Mouse (Mus musculus) CD4-positive naive resting alpha-beta T cell, adult 76 days (primary cell): ENCODE measurements around the gene Ppfia3. TPM values are rescaled to one million over a fixed set of nuclear protein-coding genes. Genes with fewer than 3 reads are reported as not detected.

Experiments used
- total RNA-seq: library from RNA; stranded (reverse); gene quantifications from one replicate; pipeline ENCODE4 v1.2.4, GENCODE M21; 2023

The Ppfia3 gene
- total RNA-seq: 0.26 TPM

GRCm38 (mm10) chr7:45366652-45367019 is at the start of gene Ppfia3:
Ppfia3 (minus strand) TSS chr7:45367019.

GRCm38 (mm10) chr7:45413113-45413863 is 46.5 kb upstream of the Ppfia3 start, which contains the start of gene Ntf5:
Ntf5 (plus strand) TSS chr7:45413695.

GRCm38 (mm10) chr7:45405091-45406075 is 38.6 kb upstream of the Ppfia3 start, which contains the start of gene Kcna7:
Kcna7 (plus strand) TSS chr7:45405653.

GRCm38 (mm10) chr7:45395578-45396336 is 28.9 kb upstream of the Ppfia3 start, which contains the start of gene Snrnp70:
Snrnp70 (minus strand) TSS chr7:45395742.

DNA sequence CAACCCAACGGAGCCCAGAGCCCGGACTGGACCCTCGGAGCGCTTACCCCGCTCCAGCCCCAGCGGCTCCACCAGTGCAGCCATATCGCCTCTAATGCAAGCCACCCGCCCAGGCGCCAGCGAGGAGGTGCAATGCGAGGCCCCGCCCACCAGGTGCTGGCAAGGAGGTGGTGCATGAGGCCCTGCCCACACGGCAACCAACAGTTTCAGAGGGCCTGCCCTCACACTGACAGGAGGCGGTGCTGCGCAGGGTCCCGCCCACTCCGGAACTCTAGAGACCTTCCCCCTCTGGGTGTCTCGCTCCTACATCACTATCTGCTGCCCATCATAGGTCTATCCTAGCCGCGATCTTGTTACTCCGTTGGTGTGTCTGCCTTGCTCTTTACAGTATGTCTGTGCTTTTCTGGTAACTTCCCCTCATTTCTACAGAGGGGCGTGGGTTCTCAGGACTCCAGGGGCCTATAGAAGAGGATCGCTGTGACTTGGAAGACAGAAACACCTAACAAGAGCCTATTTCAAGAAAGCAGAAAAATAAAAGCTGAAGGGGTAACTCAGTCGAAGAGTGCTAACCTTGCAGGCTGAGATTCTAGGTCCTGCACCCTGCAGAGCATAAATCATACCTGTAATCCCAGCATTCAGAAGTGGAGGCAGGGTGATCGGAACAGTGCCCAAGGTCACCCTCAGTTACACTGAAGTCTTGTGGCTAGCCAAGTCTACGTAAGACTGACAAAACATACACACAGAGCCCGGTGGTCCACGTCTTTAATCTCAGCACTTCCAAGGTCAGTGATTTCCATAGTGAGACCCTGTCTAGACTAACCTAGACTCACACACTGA is 3.9 kb upstream of the Ppfia3 start, which contains the start of gene Lin7b:
Gene Lin7b (minus strand): TSS at position 109 of the 837 bp plus-strand sequence.

GRCm38 (mm10) chr7:45335056-45335455 is 31.8 kb downstream of the Ppfia3 start, which contains the start of gene Hrc:
Hrc (plus strand) TSS chr7:45335290.

GRCm38 (mm10) chr7:45333431-45333982 is 33.3 kb downstream of the Ppfia3 start, which contains the start of gene Trpm4:
Trpm4 (minus strand) TSS chr7:45333780.

Other genes with a start within 250 kb of the Ppfia3 start
- 3,007 TPM for gene Rps11, start 242.6 kb downstream of the Ppfia3 start, total RNA-seq
- gene Rpl13a, start 238.3 kb downstream of the Ppfia3 start, total RNA-seq: 5,416 TPM
- gene Gm45713, start 230.8 kb downstream of the Ppfia3 start, total RNA-seq: not detected
- gene Flt3l, start 230.6 kb downstream of the Ppfia3 start, total RNA-seq: 212 TPM
- gene Pih1d1, start 212.7 kb downstream of the Ppfia3 start, total RNA-seq: 31.0 TPM
- 51.1 TPM for gene Aldh16a1, start 212.4 kb downstream of the Ppfia3 start, total RNA-seq
- gene Slc17a7, start 203.1 kb downstream of the Ppfia3 start, total RNA-seq: not detected
- gene Gfy, start 187.4 kb downstream of the Ppfia3 start, total RNA-seq: not detected
- gene Pth2, start 186.0 kb downstream of the Ppfia3 start, total RNA-seq: not detected
- gene Ccdc155, start 162.1 kb downstream of the Ppfia3 start, total RNA-seq: not detected
- not detected for gene Dkkl1, start 154.9 kb downstream of the Ppfia3 start, total RNA-seq
- not detected for gene Tead2, start 151.3 kb downstream of the Ppfia3 start, total RNA-seq
- 344 TPM for gene Cd37, start 127.9 kb downstream of the Ppfia3 start, total RNA-seq
- gene Slc6a16, start 125.9 kb downstream of the Ppfia3 start, total RNA-seq: not detected
- gene Slc6a21, start 89.5 kb downstream of the Ppfia3 start, total RNA-seq: not detected
- 8.1 TPM for gene Trpm4, start 33.2 kb downstream of the Ppfia3 start, total RNA-seq
- not detected for gene Hrc, start 31.7 kb downstream of the Ppfia3 start, total RNA-seq
- not detected for gene Lin7b, start 3.6 kb upstream of the Ppfia3 start, total RNA-seq
- 741 TPM for gene Snrnp70, start 28.7 kb upstream of the Ppfia3 start, total RNA-seq
- gene Kcna7, start 38.6 kb upstream of the Ppfia3 start, total RNA-seq: not detected
- not detected for gene Ntf5, start 46.7 kb upstream of the Ppfia3 start, total RNA-seq
- gene Lhb, start 53.8 kb upstream of the Ppfia3 start, total RNA-seq: not detected
- gene Gys1, start 67.8 kb upstream of the Ppfia3 start, total RNA-seq: 6.8 TPM
- 48.1 TPM for gene Ruvbl2, start 71.1 kb upstream of the Ppfia3 start, total RNA-seq
- 649 TPM for gene Ftl1, start 92.9 kb upstream of the Ppfia3 start, total RNA-seq
- gene Bax, start 99.9 kb upstream of the Ppfia3 start, total RNA-seq: 78.4 TPM
- gene Tulp2, start 114.9 kb upstream of the Ppfia3 start, total RNA-seq: not detected
- gene Gm45808, start 119.8 kb upstream of the Ppfia3 start, total RNA-seq: not detected
- gene Dhdh, start 121.8 kb upstream of the Ppfia3 start, total RNA-seq: 1.8 TPM
- gene Nucb1, start 143.4 kb upstream of the Ppfia3 start, total RNA-seq: 61.9 TPM
- gene Ppp1r15a, start 159.2 kb upstream of the Ppfia3 start, total RNA-seq: 681 TPM
- 1.2 TPM for gene Plekha4, start 159.3 kb upstream of the Ppfia3 start, total RNA-seq
- gene Hsd17b14, start 187.9 kb upstream of the Ppfia3 start, total RNA-seq: not detected
- 65.6 TPM for gene Bcat2, start 203.1 kb upstream of the Ppfia3 start, total RNA-seq
- gene Fgf21, start 248.5 kb upstream of the Ppfia3 start, total RNA-seq: not detected